Mouse (Mus musculus): ENCODE results near the gene Get4.

The Get4 gene

GRCm38 (mm10) chr5:139282191-139282590 is 30.1 kb downstream of the Get4 start:
- DNase-seq (ENCODE audit: extremely low read depth, low read depth, low spot score): no peak

GRCm38 (mm10) chr5:139283460-139284180 is 31.5 kb downstream of the Get4 start:
- no peak for DNase-seq (ENCODE audit: extremely low read depth, low read depth, low spot score)

- no peak for DNase-seq (ENCODE audit: extremely low read depth, low read depth, low spot score)
These were observed 33.4 kb downstream of the Get4 start for GRCm38 (mm10) chr5:139285383-139286067.

GRCm38 (mm10) chr5:139286142-139286941 is 34.2 kb downstream of the Get4 start:
- DNase-seq (ENCODE audit: extremely low read depth, low read depth, low spot score): no peak

- DNase-seq (ENCODE audit: extremely low read depth, low read depth, low spot score): no peak
These were observed 35.0 kb downstream of the Get4 start for GRCm38 (mm10) chr5:139287099-139287498.

- no peak for DNase-seq (ENCODE audit: extremely low read depth, low read depth, low spot score)
These were observed 35.7 kb downstream of the Get4 start for GRCm38 (mm10) chr5:139287787-139288186.

GRCm38 (mm10) chr5:139288591-139288990 is 36.5 kb downstream of the Get4 start:
- no peak for DNase-seq (ENCODE audit: extremely low read depth, low read depth, low spot score)

- no peak for DNase-seq (ENCODE audit: extremely low read depth, low read depth, low spot score)
These were observed 38.5 kb downstream of the Get4 start for GRCm38 (mm10) chr5:139290467-139291259.

- no peak for DNase-seq (ENCODE audit: extremely low read depth, low read depth, low spot score)
These were observed 39.9 kb downstream of the Get4 start for GRCm38 (mm10) chr5:139291811-139292560.

GRCm38 (mm10) chr5:139294089-139294488 is 42.0 kb downstream of the Get4 start:
- no peak for DNase-seq (ENCODE audit: extremely low read depth, low read depth, low spot score)

GRCm38 (mm10) chr5:139297092-139297491 is 45.0 kb downstream of the Get4 start:
- DNase-seq (ENCODE audit: extremely low read depth, low read depth, low spot score): no peak

GRCm38 (mm10) chr5:139297745-139298144 is 45.6 kb downstream of the Get4 start:
- DNase-seq (ENCODE audit: extremely low read depth, low read depth, low spot score): no peak

- DNase-seq (ENCODE audit: extremely low read depth, low read depth, low spot score): no peak
These were observed 50.0 kb downstream of the Get4 start for GRCm38 (mm10) chr5:139302101-139302500.

- DNase-seq (ENCODE audit: extremely low read depth, low read depth, low spot score): no peak
These were observed 51.5 kb downstream of the Get4 start for GRCm38 (mm10) chr5:139303646-139304061.

GRCm38 (mm10) chr5:139309946-139310345 is 57.8 kb downstream of the Get4 start:
- DNase-seq (ENCODE audit: extremely low read depth, low read depth, low spot score): no peak

GRCm38 (mm10) chr5:139310477-139310876 is 58.4 kb downstream of the Get4 start:
- no peak for DNase-seq (ENCODE audit: extremely low read depth, low read depth, low spot score)

- DNase-seq (ENCODE audit: extremely low read depth, low read depth, low spot score): no peak
These were observed 59.7 kb downstream of the Get4 start for GRCm38 (mm10) chr5:139311822-139312221.

- DNase-seq (ENCODE audit: extremely low read depth, low read depth, low spot score): no peak
These were observed 61.4 kb downstream of the Get4 start for GRCm38 (mm10) chr5:139313536-139313935.

GRCm38 (mm10) chr5:139314941-139315642 is 63.0 kb downstream of the Get4 start:
- no peak for DNase-seq (ENCODE audit: extremely low read depth, low read depth, low spot score)
